Mouse (Mus musculus) hindbrain, postnatal 0 days (tissue): ENCODE measurements at regions not wholly inside any gene's neighbourhood (a gene's known extent, or its start where the extent isn't known, plus 50 kb on each side); places are given as distances from the start of the nearest gene placed in this dataset.

Experiments used
- ATAC-seq: fragments of 200-750 bp; cut with Nextera tagmentation; 2 replicates; pipeline ENCODE4 v1.8.0; 2017; ENCODE audit warnings: mild to moderate bottlenecking, moderate TSS enrichment, moderate library complexity
- DNase-seq: peaks from one replicate; pipeline ENCODE4 v3.0.0-alpha.2; 2015; ENCODE audit warnings: low spot score
- H3K27ac ChIP-seq: fragments of 300-500 bp; sonication (generic); 2 replicates; pipeline ENCODE4 v1.5.1; 2014; ENCODE audit warnings: mild to moderate bottlenecking
- H3K27me3 ChIP-seq: fragments of 300-500 bp; sonication (generic); 2 replicates; pipeline ENCODE4 v1.6.1; 2014; ENCODE audit warnings: low read length, mixed read lengths; ENCODE audit not compliant: insufficient read depth
- H3K36me3 ChIP-seq: fragments of 300-500 bp; sonication (generic); 2 replicates; pipeline ENCODE4 v1.6.1; 2014; ENCODE audit warnings: low read length, mixed read lengths; ENCODE audit not compliant: insufficient read depth
- H3K4me1 ChIP-seq: fragments of 300-500 bp; sonication (generic); 2 replicates; pipeline ENCODE4 v1.6.1; 2014; ENCODE audit warnings: antibody characterized with exemption, low read length, mixed read lengths; ENCODE audit not compliant: insufficient read depth
- H3K4me2 ChIP-seq: fragments of 300-500 bp; sonication (generic); 2 replicates; pipeline ENCODE4 v1.6.1; 2014; ENCODE audit warnings: low read depth, mild to moderate bottlenecking, low read length, moderate library complexity, mixed read lengths
- H3K4me3 ChIP-seq: fragments of 300-500 bp; sonication (generic); 2 replicates; pipeline ENCODE4 v1.5.1; 2014; ENCODE audit warnings: low read length
- H3K9ac ChIP-seq: fragments of 300-500 bp; sonication (generic); replicated peaks from 2 replicates; pipeline ENCODE4 v1.6.1; 2014; ENCODE audit warnings: mild to moderate bottlenecking, low read length, moderate library complexity, mixed read lengths
- H3K9me3 ChIP-seq: fragments of 300-500 bp; sonication (generic); 2 replicates; pipeline ENCODE4 v1.6.1; 2016; ENCODE audit warnings: low read length, mixed read lengths
- CTCF ChIP-seq: IDR thresholded peaks from 2 replicates; pipeline ENCODE4 v1.5.1; 2016; ENCODE audit warnings: antibody characterized with exemption, control low read depth, low read depth
- WGBS: fragments of 180-500 bp; shearing (Covaris S2); extraction: QIAGEN DNeasy Blood & Tissue Kit; methylation state at CpG from one replicate; pipeline ENCODE4 v1.1.7; 2014; 5-methylcytosine and 5-hydroxymethylcytosine counted together

DNA sequence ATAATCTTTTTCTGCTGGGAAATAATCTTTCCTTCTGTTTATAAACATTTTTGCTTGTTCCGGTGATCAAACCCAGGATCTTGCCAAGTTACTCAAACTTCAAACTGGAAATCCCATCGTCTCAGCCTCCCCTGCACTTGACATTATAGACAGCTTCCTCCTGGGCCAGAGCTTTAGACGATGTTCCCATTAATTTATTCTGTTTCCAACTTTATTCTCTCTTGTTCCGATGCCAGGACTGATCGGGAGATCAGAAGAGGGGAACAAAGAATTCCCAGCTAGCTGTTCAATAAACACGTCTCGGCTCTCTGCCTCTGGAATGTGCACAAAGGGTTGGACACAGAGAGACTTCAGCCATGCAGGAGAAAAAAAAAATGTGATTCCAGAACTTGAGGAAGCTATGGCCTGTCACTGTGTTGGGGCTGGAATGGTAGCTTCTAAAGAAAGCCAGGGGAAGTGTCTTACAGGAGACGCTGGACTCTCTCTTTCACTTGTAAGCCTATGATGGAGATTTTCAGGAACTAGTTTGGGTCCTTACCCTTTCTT is 281.5 kb upstream of the Hs6st1 start:
- WGBS, result 29% methylated on average over 8 of the region's 8 CpGs
- no peaks in the 10 kb centered on the region for H3K4me1 ChIP-seq
- no peak for DNase-seq
- H3K27me3 ChIP-seq, result no peaks in the 10 kb centered on the region
- H3K27ac ChIP-seq, result no peak overlapping the region
- no peak for TF ChIP-seq CTCF
- no peaks in the 10 kb centered on the region for H3K9me3 ChIP-seq
- H3K4me2 ChIP-seq, result no peak overlapping the region
- H3K9ac ChIP-seq, result no peak overlapping the region
- H3K36me3 ChIP-seq, result no peaks in the 10 kb centered on the region
- ATAC-seq, result no peak
- no peak overlapping the region for H3K4me3 ChIP-seq

DNA sequence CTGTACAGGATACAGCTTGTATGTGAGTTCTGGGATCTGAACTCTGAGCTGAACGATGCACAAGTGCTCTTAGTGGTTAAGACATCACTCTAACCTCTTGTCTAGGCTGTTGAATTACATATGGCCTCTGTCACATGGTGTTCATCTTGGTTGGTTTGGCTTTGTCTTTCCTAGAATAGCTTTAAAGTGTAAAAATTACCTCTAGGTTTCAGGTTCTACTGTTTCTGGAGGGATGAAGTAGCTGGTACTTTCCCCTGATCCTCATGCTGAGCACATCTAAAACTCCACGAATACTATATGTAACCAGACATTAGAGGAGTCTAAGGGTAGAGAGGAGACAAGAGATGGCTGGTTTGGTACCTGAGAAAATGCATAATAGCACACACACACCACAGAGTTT is 271.1 kb upstream of the Hs6st1 start:
- no peak overlapping the region for H3K27ac ChIP-seq
- no peak overlapping the region for H3K9ac ChIP-seq
- no peaks in the 10 kb centered on the region for H3K36me3 ChIP-seq
- WGBS, result 80% methylated on average over 2 of the region's 2 CpGs
- H3K4me1 ChIP-seq, result no peaks in the 10 kb centered on the region
- no peak for TF ChIP-seq CTCF
- H3K9me3 ChIP-seq, result no peaks in the 10 kb centered on the region
- H3K4me3 ChIP-seq, result no peak overlapping the region
- H3K27me3 ChIP-seq, result no peaks in the 10 kb centered on the region
- ATAC-seq (no peak), DNase-seq (no peak)
- H3K4me2 ChIP-seq, result no peak overlapping the region

DNA sequence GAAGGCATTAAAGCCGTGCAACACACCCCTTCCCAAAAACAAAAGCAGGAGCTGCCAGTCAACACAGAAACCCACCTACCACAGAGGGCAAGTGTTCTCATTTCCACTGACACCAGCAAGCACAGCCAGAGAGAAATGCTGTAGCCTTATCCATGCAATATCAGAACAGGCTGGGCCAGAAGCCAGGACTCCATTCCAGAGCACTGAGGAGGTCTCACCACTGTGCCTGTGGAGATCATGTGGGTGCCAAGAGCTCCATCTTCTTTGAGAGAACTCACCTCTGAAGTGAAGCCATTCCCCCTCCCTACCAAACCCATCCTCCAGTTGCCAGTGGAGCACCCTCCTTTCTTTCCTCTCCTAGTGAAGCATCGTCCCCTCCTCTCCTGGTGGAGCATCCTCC is 270.7 kb upstream of the Hs6st1 start:
- no peak overlapping the region for H3K9ac ChIP-seq
- no peaks in the 10 kb centered on the region for H3K4me1 ChIP-seq
- ATAC-seq, result no peak
- H3K27me3 ChIP-seq, result no peaks in the 10 kb centered on the region
- no peak overlapping the region for H3K27ac ChIP-seq
- no peaks in the 10 kb centered on the region for H3K36me3 ChIP-seq
- TF ChIP-seq CTCF, result no peak
- H3K9me3 ChIP-seq, result no peaks in the 10 kb centered on the region
- DNase-seq, result no peak
- no peak overlapping the region for H3K4me3 ChIP-seq
- H3K4me2 ChIP-seq, result no peak overlapping the region
- 68% methylated on average over 2 of the region's 2 CpGs for WGBS

DNA sequence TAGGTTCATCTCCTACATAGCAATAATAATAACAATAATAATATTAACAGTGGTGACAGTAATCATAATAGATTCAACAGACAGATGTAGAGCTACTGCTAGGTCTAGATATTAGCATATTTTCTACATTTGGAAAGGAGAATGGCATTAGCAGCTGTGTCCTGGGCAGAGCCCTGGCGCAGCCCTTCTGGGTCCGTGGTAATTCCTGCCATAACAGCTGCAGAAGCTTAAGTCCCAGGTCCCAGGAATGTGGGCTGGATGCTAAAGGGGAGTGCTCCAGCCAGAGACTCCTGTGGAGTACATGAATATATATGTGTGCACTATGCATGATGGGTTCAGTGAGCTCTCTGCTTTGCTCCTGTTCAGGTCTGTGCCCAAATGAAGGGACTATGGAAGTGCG is 262.7 kb upstream of the Hs6st1 start:
- no peak for TF ChIP-seq CTCF
- no peak for DNase-seq
- 0 out of 2 replicates have a peak, but pooled peaks have one; percentile 15 for ATAC-seq
- Histone ChIP-seq H3K4me1 (no peaks in the 10 kb centered on the region), H3K9ac (no peak overlapping the region), H3K4me3 (no peak overlapping the region), H3K9me3 (no peaks in the 10 kb centered on the region), H3K4me2 (no peak overlapping the region), H3K27me3 (no peaks in the 10 kb centered on the region), H3K27ac (no peak overlapping the region; the same call in 1 of the 2 replicates), H3K36me3 (no peaks in the 10 kb centered on the region)
- WGBS, result 58% methylated on average over 3 of the region's 3 CpGs

DNA sequence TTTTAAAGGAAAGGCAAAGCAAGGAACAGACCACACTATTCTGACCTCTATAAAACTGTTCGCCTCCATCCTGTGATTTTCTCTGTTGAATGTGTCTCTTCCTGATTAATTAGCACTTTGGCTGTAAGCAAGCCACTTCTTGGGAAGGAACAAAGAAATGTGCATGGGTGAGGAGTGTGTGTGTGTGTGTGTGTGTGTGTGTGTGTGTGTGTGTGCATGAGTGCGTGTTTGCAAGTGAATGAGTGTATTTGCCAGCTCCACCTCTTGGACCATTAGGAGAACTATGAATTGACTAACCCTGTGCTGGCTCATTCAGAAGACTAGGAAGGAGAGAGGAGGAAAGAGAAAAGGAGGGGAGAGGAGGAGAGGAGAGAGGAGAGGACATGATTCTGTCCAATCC is 261.9 kb upstream of the Hs6st1 start:
- WGBS, result 58% methylated on average over 2 of the region's 2 CpGs
- H3K36me3 ChIP-seq, result no peaks in the 10 kb centered on the region
- H3K4me1 ChIP-seq, result no peaks in the 10 kb centered on the region
- H3K27me3 ChIP-seq, result no peaks in the 10 kb centered on the region
- ATAC-seq, result no peak
- no peak for DNase-seq
- H3K4me3 ChIP-seq, result no peak overlapping the region
- H3K9ac ChIP-seq, result no peak overlapping the region
- no peak overlapping the region for H3K4me2 ChIP-seq
- no peak overlapping the region; the same call in 1 of the 2 replicates for H3K27ac ChIP-seq
- H3K9me3 ChIP-seq, result no peaks in the 10 kb centered on the region
- TF ChIP-seq CTCF, result no peak

DNA sequence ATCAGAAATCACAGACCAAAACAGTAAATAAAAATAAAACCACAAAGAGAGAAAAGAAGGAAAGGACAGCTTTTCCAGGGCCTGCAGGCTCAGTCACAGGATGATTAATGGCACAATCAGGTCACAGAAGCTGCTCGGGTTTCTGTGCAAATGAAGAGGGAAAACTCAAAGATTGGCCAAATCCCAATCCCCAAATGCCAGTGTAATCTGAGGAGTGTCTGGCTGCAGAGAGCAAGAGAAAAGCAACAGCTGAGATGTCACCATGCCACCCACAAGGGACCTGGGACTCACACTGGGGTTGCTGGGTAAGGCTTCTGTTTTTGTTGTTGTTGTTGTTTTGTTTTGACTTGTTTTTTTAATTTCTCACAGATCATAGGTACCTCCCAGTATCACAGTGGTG is 261.5 kb upstream of the Hs6st1 start:
- H3K9me3 ChIP-seq, result no peaks in the 10 kb centered on the region
- H3K4me3 ChIP-seq, result no peak overlapping the region
- H3K27ac ChIP-seq, result no peak overlapping the region
- H3K27me3 ChIP-seq, result no peaks in the 10 kb centered on the region
- H3K9ac ChIP-seq, result no peak overlapping the region
- no peak for ATAC-seq
- DNase-seq, result peak; percentile 44
- 10% methylated on average over 1 of the region's 1 CpGs for WGBS
- H3K4me1 ChIP-seq, result no peaks in the 10 kb centered on the region
- no peaks in the 10 kb centered on the region for H3K36me3 ChIP-seq
- TF ChIP-seq CTCF, result no peak
- H3K4me2 ChIP-seq, result no peak overlapping the region

DNA sequence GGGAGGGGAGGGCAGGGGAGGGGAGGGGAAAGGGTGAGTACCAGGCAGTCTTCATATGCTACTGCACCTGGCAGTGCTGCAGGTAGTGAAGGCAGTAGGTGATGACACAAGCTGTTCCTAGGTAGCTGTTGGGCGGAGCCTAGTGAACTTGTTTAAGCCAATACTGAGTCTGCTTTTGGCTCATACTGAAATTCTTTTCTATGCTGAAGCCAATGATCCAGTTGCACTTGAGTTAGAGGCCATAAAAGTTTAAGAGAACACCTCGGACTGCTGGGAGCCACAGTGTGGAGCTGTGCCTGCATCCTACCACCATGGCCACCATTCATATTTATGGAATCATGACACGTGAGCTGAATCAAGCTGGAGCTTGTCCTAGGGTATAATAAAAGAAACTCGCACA is 259.3 kb upstream of the Hs6st1 start:
- Histone ChIP-seq H3K4me2 (no peak overlapping the region), H3K4me1 (no peaks in the 10 kb centered on the region), H3K4me3 (no peak overlapping the region), H3K27me3 (no peaks in the 10 kb centered on the region), H3K27ac (no peak overlapping the region), H3K9ac (no peak overlapping the region), H3K36me3 (no peaks in the 10 kb centered on the region), H3K9me3 (no peaks in the 10 kb centered on the region)
- no peak for TF ChIP-seq CTCF
- WGBS, result 83% methylated on average over 4 of the region's 4 CpGs
- DNase-seq (no peak), ATAC-seq (no peak)
